ENCODE assay signal across 25 mouse cellular contexts in genomic region chr12:75182646-75183045, GRCm38 (mm10). TPM values are rescaled to one million over a fixed set of nuclear protein-coding genes. Genes with fewer than 3 reads are reported as not detected.
DNase-seq lines count a peak whose midpoint lies in the region; ATAC-seq and TF ChIP-seq lines count a peak whose summit lies in the region.
"Had no signal": no experiment of that assay in that cellular context is flagged by ENCODE, and none has a peak within 500 bp of the region (broad histone marks: within the 10 kb centered on the region; RNA-seq: fewer than 3 reads in every experiment).

No protein-coding gene starts in this region.

- no peaks in the 10 kb centered on the region for H3K27me3 ChIP-seq in forebrain, postnatal 0 days (ENCODE audit: insufficient read depth, low read length)

- no peaks in the 10 kb centered on the region for H3K4me1 ChIP-seq in forebrain, postnatal 0 days (ENCODE audit: insufficient read depth)
- H3K4me1 ChIP-seq: heart, embryonic 10.5 days; liver, embryonic 12.5 days; megakaryocyte, embryonic 14.5 days had no signal

- no peaks in the 10 kb centered on the region for H3K9me3 ChIP-seq in forebrain, postnatal 0 days (ENCODE audit: low read length)
- H3K9me3 ChIP-seq: heart, embryonic 10.5 days; hindbrain, embryonic 10.5 days; kidney, embryonic 15.5 days; limb, embryonic 12.5 days; liver, embryonic 12.5 days; neural tube, embryonic 13.5 days had no signal

- no peaks in the 10 kb centered on the region for H3K36me3 ChIP-seq in forebrain, postnatal 0 days (ENCODE audit: insufficient read depth)
- H3K36me3 ChIP-seq: heart, embryonic 10.5 days; hindbrain, embryonic 10.5 days; kidney, embryonic 15.5 days; limb, embryonic 12.5 days; liver, embryonic 12.5 days; neural tube, embryonic 13.5 days had no signal

- WGBS in forebrain, postnatal 0 days: 78% methylated on average over 7 of the region's 7 CpGs

- no peak overlapping the region for H3K27ac ChIP-seq in forebrain, postnatal 0 days (ENCODE audit: low read depth, low read length)
- H3K27ac ChIP-seq: heart, embryonic 10.5 days; hindbrain, embryonic 10.5 days; hindbrain, postnatal 0 days; kidney, embryonic 15.5 days; limb, embryonic 12.5 days; liver, embryonic 12.5 days; neural tube, embryonic 13.5 days had no signal

- DNase-seq in heart, adult 11 months: peak; percentile 43
- DNase-seq in heart, adult 8-10 months (ENCODE audit: low spot score): no peak
- peak; percentile 77 to 78 for DNase-seq in right cerebral cortex, adult 2 months (ENCODE audit: low spot score in 2 of 2)
- no peak for DNase-seq in right cerebral cortex, postnatal 4 days
- peak; percentile 55 to 97 for DNase-seq in left cerebral cortex, postnatal 25 days (ENCODE audit: low spot score in 2 of 2)
- DNase-seq in urinary bladder, postnatal 14 days (ENCODE audit: low spot score): no peak
- no peak for DNase-seq in forebrain, postnatal 0 days
- DNase-seq: cerebellum, adult 8-10 months; gastrocnemius, postnatal 36 days; lung, adult 2 months; midbrain, embryonic 14.5 days; thymus, postnatal 14 days had no signal

- no peak overlapping the region for H3K9ac ChIP-seq in forebrain, postnatal 0 days
- H3K9ac ChIP-seq: kidney, embryonic 15.5 days; limb, embryonic 12.5 days; liver, embryonic 12.5 days; neural tube, embryonic 13.5 days had no signal

- H3K4me3 ChIP-seq in forebrain, postnatal 0 days (ENCODE audit: low read depth, low read length): no peak overlapping the region
- H3K4me3 ChIP-seq: heart, embryonic 10.5 days; hindbrain, embryonic 10.5 days; kidney, embryonic 15.5 days; limb, embryonic 12.5 days; liver, embryonic 12.5 days; megakaryocyte, embryonic 14.5 days; neural tube, embryonic 13.5 days had no signal

- no peak overlapping the region for H3K4me2 ChIP-seq in forebrain, postnatal 0 days (ENCODE audit: low read depth)
- H3K4me2 ChIP-seq: kidney, embryonic 15.5 days; limb, embryonic 12.5 days; liver, embryonic 12.5 days; neural tube, embryonic 13.5 days had no signal

- ATAC-seq in forebrain, postnatal 0 days: no peak
- ATAC-seq in activated CD4-positive, CD25-positive, alpha-beta regulatory T cell, adult 4 months: no peak
- ATAC-seq: CD4-positive, CD25-positive, alpha-beta regulatory T cell, adult 4 months; hindbrain, postnatal 0 days; intestine, postnatal 0 days; liver, embryonic 12.5 days had no signal

- intact Hi-C loops in left cerebral cortex, postnatal 25 days (cut with DNase I): loop anchor here (2.0 to 5.0 kb wide), 2 partner anchors 205 to 856 kb away; no protein-coding TSS in a partner anchor

- no peak for TF ChIP-seq CTCF in forebrain, postnatal 0 days (IDR thresholded peaks at IDR 0.05; ENCODE audit: low read depth)

RNA-seq across cellular contexts. Expression of gene Kcnh5, which starts 5.5 kb away (rescaled TPM):
- not detected for total RNA-seq in heart, adult 8-10 months (2022)
- total RNA-seq in left cerebral cortex, postnatal 25 days (2021): 10 to 100 TPM; 85.4 to 90.0 TPM
- total RNA-seq in forebrain, postnatal 0 days (2014; rRNA removed): 7.2 and 7.4 TPM in 2 replicates
- 1.0 and 1.5 TPM in 2 replicates for polyA plus RNA-seq in forebrain, postnatal 0 days (2015; fragmentation: Nextera tagmentation; extraction: Ambion mirVana)
- polyA plus RNA-seq in activated CD4-positive, CD25-positive, alpha-beta regulatory T cell, adult 4 months (2017; shearing (Covaris generic)): not detected
- total RNA-seq: gastrocnemius, postnatal 36 days had no signal
- polyA plus RNA-seq: CD4-positive, CD25-positive, alpha-beta regulatory T cell, adult 4 months; heart, postnatal 0 days; large intestine, adult 2 months; liver, embryonic 12.5 days; lung, adult 2 months had no signal

Comparison
In these comparisons a context has a peak if more than half of its experiments do, and no peak if none do; other contexts are left out.
1. DNase-seq: peak in heart, adult 11 months (single experiment), right cerebral cortex, adult 2 months (2 of 2) and left cerebral cortex, postnatal 25 days (2 of 2); none in heart, adult 8-10 months (single experiment), right cerebral cortex, postnatal 4 days (single experiment), urinary bladder, postnatal 14 days (single experiment) and forebrain, postnatal 0 days (single experiment).
2. RNA of gene Kcnh5, which starts 5.5 kb away (total RNA-seq): 85.4 to 90.0 TPM in left cerebral cortex, postnatal 25 days; 7.2 to 7.4 TPM in forebrain, postnatal 0 days and not detected in heart, adult 8-10 months; every median in the first group is over 10 times any median in the second.